Mouse (Mus musculus) intestine, embryonic 15.5 days (tissue): Measurements from ENCODE around the gene Med31. TPM values are rescaled to one million over a fixed set of nuclear protein-coding genes. Genes with fewer than 3 reads are reported as not detected.

Experiments used
- ATAC-seq: fragments of 200-750 bp; cut with Nextera tagmentation; 2 replicates; pipeline ENCODE4 v1.8.0; 2017; ENCODE audit warnings: moderate TSS enrichment, moderate library complexity
- H3K27ac ChIP-seq: fragments of 300-500 bp; sonication (generic); 2 replicates; pipeline ENCODE4 v1.5.1; 2015; ENCODE audit warnings: mild to moderate bottlenecking, inconsistent platforms
- H3K27me3 ChIP-seq: fragments of 300-500 bp; sonication (generic); replicated peaks from 2 replicates; pipeline ENCODE4 v1.6.1; 2015; ENCODE audit warnings: inconsistent platforms
- H3K36me3 ChIP-seq: fragments of 300-500 bp; sonication (generic); 2 replicates; pipeline ENCODE4 v1.6.1; 2015; ENCODE audit warnings: inconsistent platforms
- H3K4me1 ChIP-seq: fragments of 300-500 bp; sonication (generic); replicated peaks from 2 replicates; pipeline ENCODE4 v1.6.1; 2015; ENCODE audit warnings: inconsistent platforms
- H3K4me2 ChIP-seq: fragments of 300-500 bp; sonication (generic); replicated peaks from 2 replicates; pipeline ENCODE4 v1.6.1; 2015; ENCODE audit warnings: mild to moderate bottlenecking, inconsistent platforms
- H3K4me3 ChIP-seq: fragments of 300-500 bp; sonication (generic); replicated peaks from 2 replicates; pipeline ENCODE4 v1.5.1; 2015; ENCODE audit warnings: inconsistent platforms
- H3K9ac ChIP-seq: fragments of 300-500 bp; sonication (generic); 2 replicates; pipeline ENCODE4 v1.6.1; 2015; ENCODE audit warnings: inconsistent platforms
- H3K9me3 ChIP-seq: fragments of 300-500 bp; sonication (generic); 2 replicates; pipeline ENCODE4 v1.6.1; 2016; ENCODE audit warnings: inconsistent platforms
- whole genome bisulfite sequencing: fragments of 180-500 bp; shearing (Covaris S2); methylation state at CpG from one replicate; pipeline ENCODE4 v1.1.7; 2015; 5-methylcytosine and 5-hydroxymethylcytosine counted together
- polyA plus RNA-seq: library from polyadenylated mRNA; unstranded; fragments of >200 nt; fragmentation: Nextera tagmentation; extraction: Ambion mirVana; gene quantifications from 2 replicates; pipeline ENCODE4 v1.2.1, GENCODE M21; 2015

The Med31 gene
- 33.0 and 34.3 TPM in 2 replicates for polyA plus RNA-seq

- peak; percentile 90 for ATAC-seq
- Histone ChIP-seq H3K27me3 (no peaks in the 10 kb centered on the region), H3K4me1 (peaks cover 4% of the 10 kb centered on the region; the same call in 1 of the 2 replicates), H3K4me2 (peak within 1 kb of the TSS; percentile 95), H3K27ac (peak within 1 kb of the TSS; percentile 60), H3K9me3 (no peaks in the 10 kb centered on the region), H3K36me3 (peaks cover 14% of the 10 kb centered on the region; the same call in 1 of the 2 replicates), H3K9ac (peak within 1 kb of the TSS; percentile 66), H3K4me3 (peak within 1 kb of the TSS; percentile 60)
- WGBS: 1% methylated on average over 29 of the region's 29 CpGs
These were observed at the start of gene Med31 for GRCm38 (mm10) chr11:72215410-72215797. Gene Med31 (minus strand): TSS chr11:72215592.

DNA sequence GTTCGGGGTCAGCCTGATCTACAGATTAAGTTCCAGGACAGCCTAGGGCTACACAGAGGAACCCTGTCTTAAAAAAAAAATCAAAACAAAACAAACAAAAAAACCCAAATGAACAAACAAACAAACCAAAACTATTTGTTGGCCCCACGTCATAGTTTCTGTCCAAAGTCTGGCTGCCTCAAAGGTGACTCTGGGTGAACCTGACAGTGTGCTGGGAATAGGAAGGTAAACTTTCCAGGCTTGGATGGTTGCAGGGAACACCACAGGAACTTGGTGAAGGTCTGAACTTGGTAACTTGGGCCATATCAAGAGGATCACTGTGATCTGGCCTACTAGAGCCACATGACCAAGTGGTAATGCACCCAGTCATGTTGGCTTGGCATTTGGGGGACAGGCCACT is 41.0 kb upstream of the Med31 start:
- H3K9me3 ChIP-seq: no peaks in the 10 kb centered on the region
- H3K4me1 ChIP-seq: no peaks in the 10 kb centered on the region
- H3K36me3 ChIP-seq: no peaks in the 10 kb centered on the region
- no peak overlapping the region for H3K4me3 ChIP-seq
- H3K9ac ChIP-seq: no peak overlapping the region
- no peak overlapping the region for H3K27ac ChIP-seq
- 69% methylated on average over 2 of the region's 2 CpGs for WGBS
- ATAC-seq: no peak
- H3K27me3 ChIP-seq: no peaks in the 10 kb centered on the region
- no peak overlapping the region for H3K4me2 ChIP-seq

DNA sequence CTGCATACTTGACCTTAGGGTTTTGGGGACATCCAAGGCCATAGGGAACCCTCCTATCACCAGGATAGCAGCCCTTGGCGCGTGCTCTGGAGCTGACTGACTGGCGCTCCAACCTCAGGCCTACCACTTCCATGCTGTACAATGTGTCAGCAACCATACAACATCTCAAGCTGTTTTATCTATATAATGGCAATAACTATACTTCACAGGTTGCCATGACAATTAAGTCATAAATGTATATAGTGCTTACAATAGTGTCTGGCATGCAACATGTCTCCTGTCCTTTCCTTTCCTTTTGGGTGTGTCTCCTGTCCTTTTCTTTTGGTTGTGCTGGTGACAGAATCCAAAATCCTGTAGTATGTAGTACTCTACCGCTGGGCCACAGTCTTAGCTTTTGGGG is 40.2 kb upstream of the Med31 start:
- H3K9me3 ChIP-seq: no peaks in the 10 kb centered on the region
- no peaks in the 10 kb centered on the region for H3K4me1 ChIP-seq
- no peak overlapping the region for H3K4me2 ChIP-seq
- WGBS: 87% methylated on average over 4 of the region's 4 CpGs
- no peak overlapping the region for H3K4me3 ChIP-seq
- H3K9ac ChIP-seq: no peak overlapping the region
- H3K36me3 ChIP-seq: no peaks in the 10 kb centered on the region
- H3K27ac ChIP-seq: no peak overlapping the region
- ATAC-seq: 0 out of 2 replicates have a peak, but pooled peaks have one; percentile 49
- peaks cover under 1% of the 10 kb centered on the region; the same call in 1 of the 2 replicates for H3K27me3 ChIP-seq

- H3K27ac ChIP-seq: no peak overlapping the region
- no peaks in the 10 kb centered on the region for H3K36me3 ChIP-seq
- H3K27me3 ChIP-seq: peaks cover 1% of the 10 kb centered on the region; the same call in 1 of the 2 replicates
- H3K4me1 ChIP-seq: no peaks in the 10 kb centered on the region
- WGBS: 82% methylated on average over 8 of the region's 8 CpGs
- no peak overlapping the region for H3K4me3 ChIP-seq
- H3K9ac ChIP-seq: no peak overlapping the region
- ATAC-seq: no peak
- H3K4me2 ChIP-seq: no peak overlapping the region
- H3K9me3 ChIP-seq: no peaks in the 10 kb centered on the region
These were observed 29.9 kb upstream of the Med31 start for GRCm38 (mm10) chr11:72245196-72245753.

DNA sequence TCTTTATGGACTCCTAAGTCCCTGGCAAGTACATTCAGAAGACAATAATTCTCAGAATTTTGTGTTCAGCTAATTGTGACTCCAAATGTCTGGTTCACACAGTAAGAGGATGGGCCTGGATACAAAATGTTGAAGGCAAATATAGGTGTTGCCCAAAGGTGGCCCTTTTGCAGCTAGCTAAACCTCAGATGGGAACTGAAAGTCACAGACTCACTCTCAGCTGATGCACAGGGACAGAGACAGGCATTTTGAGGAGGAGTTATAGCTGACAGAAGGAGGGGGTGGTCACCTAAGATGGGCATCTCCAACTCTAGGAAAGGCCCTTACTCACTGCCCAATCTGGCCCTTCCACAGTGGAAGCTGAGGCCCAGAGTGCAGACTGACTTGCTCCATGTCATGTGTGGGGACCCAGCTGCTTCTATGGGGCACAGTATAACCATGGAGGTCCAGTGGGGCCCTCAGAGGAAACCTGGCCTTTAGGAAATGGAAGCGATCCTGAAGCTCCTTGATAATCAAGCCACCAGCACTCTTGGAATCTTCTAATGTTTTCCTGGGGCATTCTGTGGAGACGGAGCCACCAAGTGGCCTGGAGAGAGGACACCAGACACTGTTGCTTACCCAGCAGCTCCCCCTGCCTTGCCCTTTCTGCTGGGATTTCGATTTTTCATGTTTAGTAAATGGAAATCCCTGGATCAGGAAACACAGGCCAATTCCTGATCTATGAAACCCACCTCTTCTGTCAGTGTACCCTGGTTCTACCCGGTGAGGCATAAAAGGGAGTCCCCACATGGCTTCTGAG is 24.9 kb upstream of the Med31 start:
- H3K9me3 ChIP-seq: no peaks in the 10 kb centered on the region
- 72% methylated on average over 4 of the region's 4 CpGs for WGBS
- H3K4me3 ChIP-seq: no peak overlapping the region
- H3K4me1 ChIP-seq: no peaks in the 10 kb centered on the region
- no peak for ATAC-seq
- no peaks in the 10 kb centered on the region for H3K27me3 ChIP-seq
- H3K9ac ChIP-seq: no peak overlapping the region
- H3K36me3 ChIP-seq: no peaks in the 10 kb centered on the region
- H3K4me2 ChIP-seq: no peak overlapping the region
- no peak overlapping the region for H3K27ac ChIP-seq

DNA sequence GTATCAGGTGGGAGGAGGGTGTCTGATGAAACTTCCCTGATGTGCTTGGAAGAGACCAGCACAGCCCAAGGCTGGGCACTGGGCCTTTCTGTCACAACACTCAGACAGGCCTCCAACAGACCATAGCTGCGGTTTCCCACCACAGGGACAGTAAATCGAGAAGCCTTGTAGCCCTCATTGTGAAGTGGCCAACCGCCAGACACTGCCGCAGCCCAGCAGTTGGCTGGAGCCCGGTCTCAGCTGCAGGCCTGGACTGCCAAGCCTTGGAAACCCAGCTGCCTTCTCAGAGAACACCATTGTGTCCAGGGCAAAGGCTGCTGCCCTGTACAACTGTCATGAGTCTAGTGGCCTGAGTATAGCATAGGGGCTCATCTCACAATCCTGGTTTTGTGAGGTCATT is 18.6 kb upstream of the Med31 start:
- Histone ChIP-seq H3K4me2 (no peak overlapping the region), H3K9me3 (no peaks in the 10 kb centered on the region), H3K27ac (no peak overlapping the region), H3K4me3 (no peak overlapping the region), H3K36me3 (no peaks in the 10 kb centered on the region), H3K27me3 (no peaks in the 10 kb centered on the region), H3K4me1 (no peaks in the 10 kb centered on the region), H3K9ac (no peak overlapping the region)
- WGBS: 59% methylated on average over 5 of the region's 5 CpGs
- no peak for ATAC-seq

DNA sequence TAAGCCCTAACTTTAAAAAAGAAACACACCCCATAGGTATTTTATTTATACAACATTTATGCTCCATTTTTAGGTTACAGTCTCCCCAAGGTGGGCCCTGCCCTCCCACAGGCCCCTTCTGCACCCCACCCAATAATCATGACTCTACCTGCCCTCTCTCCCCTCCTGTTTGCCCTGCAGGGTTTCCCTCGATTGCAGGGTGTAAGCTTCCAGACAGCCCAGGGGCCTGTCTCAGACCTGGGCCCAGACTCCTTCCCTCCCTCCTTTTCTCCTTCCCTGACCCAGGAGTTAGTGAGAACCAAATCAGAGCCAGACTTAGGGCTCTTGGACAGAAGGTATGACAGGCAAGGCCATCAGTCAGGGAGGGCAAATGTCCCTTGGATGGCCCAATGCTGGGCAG is 17.6 kb upstream of the Med31 start:
- 55% methylated on average over 1 of the region's 1 CpGs for WGBS
- Histone ChIP-seq H3K9ac (no peak overlapping the region), H3K27ac (no peak overlapping the region), H3K27me3 (no peaks in the 10 kb centered on the region), H3K4me2 (no peak overlapping the region), H3K9me3 (no peaks in the 10 kb centered on the region), H3K4me1 (no peaks in the 10 kb centered on the region), H3K4me3 (no peak overlapping the region), H3K36me3 (no peaks in the 10 kb centered on the region)
- ATAC-seq: no peak

DNA sequence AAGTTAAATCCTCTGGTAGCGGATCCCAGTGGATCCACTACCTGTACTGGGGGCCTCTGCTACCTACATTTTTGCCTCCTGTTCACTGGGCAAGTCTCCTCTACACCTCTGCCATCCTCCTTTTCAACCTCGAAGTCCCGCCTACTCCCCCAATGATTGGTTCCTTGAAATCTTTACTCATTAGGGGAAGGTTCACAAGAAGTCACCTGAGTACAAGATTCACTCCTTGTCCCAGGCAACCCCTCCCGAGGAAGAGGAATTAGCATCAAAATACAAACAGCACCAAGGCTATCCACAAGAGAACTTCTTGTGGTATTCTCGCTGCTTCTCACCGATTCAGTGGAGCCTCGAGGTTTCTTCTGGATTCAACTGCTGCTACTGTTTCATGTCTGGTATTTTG is 16.7 kb upstream of the Med31 start:
- 82% methylated on average over 7 of the region's 7 CpGs for WGBS
- H3K4me3 ChIP-seq: no peak overlapping the region
- no peak overlapping the region for H3K27ac ChIP-seq
- no peaks in the 10 kb centered on the region for H3K4me1 ChIP-seq
- H3K36me3 ChIP-seq: no peaks in the 10 kb centered on the region
- H3K9ac ChIP-seq: no peak overlapping the region
- no peak for ATAC-seq
- H3K27me3 ChIP-seq: no peaks in the 10 kb centered on the region
- no peak overlapping the region for H3K4me2 ChIP-seq
- no peaks in the 10 kb centered on the region for H3K9me3 ChIP-seq

DNA sequence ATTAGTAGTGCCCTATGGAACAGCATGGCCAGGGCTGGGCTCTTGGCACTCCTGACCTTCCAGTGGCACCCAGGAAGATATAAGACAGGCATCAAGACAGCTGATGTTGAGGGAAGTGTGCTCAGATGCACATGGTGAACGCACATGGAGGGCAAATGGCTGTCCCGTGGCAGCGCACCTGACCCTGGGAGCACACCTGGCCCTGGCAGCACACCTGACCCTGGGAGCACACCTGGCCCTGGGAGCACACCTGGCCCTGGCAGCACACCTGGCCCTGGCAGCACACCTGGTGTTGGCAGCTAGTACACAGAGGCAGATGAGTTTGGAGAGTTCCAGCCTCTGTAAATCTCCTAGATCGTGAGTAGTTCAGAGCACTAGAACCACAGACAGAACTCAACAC is 13.1 kb upstream of the Med31 start:
- WGBS: 82% methylated on average over 4 of the region's 4 CpGs
- no peak for ATAC-seq
- Histone ChIP-seq H3K9ac (no peak overlapping the region), H3K27me3 (no peaks in the 10 kb centered on the region), H3K36me3 (no peaks in the 10 kb centered on the region), H3K4me3 (no peak overlapping the region), H3K4me1 (no peaks in the 10 kb centered on the region), H3K4me2 (no peak overlapping the region), H3K9me3 (no peaks in the 10 kb centered on the region), H3K27ac (no peak overlapping the region)

DNA sequence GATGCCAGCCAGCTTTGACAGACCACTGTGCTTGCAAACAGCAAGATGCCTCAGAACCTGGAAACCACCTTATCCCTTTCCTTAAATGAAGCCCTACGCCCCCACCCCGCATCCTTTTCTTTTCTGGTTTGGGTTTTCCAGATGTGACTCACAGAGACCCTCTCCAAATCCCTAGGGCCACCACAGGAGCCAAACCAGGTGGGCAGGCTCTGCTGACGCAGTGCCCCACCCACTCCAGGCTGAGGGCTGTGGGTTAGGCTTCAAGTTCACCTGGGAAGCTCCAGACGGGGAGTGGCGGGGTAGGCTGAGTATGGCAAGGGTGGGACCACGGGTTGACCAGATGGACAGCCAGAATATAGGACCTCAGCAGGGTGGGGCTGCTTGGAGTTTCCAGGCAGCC is 11.5 kb upstream of the Med31 start:
- no peak for ATAC-seq
- no peaks in the 10 kb centered on the region for H3K4me1 ChIP-seq
- no peak overlapping the region for H3K9ac ChIP-seq
- 84% methylated on average over 6 of the region's 6 CpGs for WGBS
- no peaks in the 10 kb centered on the region for H3K36me3 ChIP-seq
- H3K4me2 ChIP-seq: no peak overlapping the region
- no peak overlapping the region for H3K27ac ChIP-seq
- no peaks in the 10 kb centered on the region for H3K9me3 ChIP-seq
- no peak overlapping the region for H3K4me3 ChIP-seq
- H3K27me3 ChIP-seq: no peaks in the 10 kb centered on the region

DNA sequence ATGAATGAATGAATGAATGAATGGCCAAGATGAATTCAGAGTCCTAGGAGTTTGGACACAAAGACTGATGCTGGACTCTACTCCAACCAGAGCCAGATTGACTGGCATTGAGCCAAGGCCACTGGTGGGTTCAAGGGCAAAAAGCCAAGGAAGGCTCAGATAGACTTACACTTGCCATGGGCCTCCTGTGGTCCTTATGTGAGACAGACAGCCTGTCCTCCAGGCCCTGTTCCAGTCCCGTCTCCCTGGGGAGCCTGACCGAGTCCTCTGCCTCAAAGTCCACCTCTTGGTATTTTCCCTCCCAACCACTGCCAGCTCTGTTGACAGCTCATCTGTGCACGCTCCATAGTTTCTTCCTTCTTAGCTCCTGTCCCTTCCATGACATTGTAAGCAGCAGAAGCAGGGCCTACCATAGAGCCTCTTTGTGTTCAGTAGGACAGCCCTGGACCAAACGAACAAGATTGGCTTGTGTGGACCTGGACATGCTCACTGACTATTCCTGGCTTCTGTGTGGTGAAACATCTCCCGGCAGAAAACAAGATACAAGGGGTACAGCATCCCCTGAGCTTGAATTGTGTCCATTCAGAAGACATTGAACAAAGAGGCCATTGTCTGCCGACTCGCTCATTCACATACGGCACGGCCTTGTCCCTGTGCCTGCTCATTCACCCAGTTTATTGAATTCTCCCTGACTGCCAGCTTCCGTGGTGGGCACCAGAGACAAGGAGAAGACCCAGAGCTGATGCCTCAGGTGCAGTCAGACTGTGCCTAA is 10.8 kb upstream of the Med31 start:
- Histone ChIP-seq H3K9me3 (no peaks in the 10 kb centered on the region), H3K4me3 (no peak overlapping the region), H3K4me1 (no peaks in the 10 kb centered on the region), H3K27ac (no peak overlapping the region; the same call in 1 of the 2 replicates), H3K4me2 (no peak overlapping the region), H3K9ac (no peak overlapping the region), H3K36me3 (no peaks in the 10 kb centered on the region), H3K27me3 (no peaks in the 10 kb centered on the region)
- WGBS: 70% methylated on average over 10 of the region's 10 CpGs
- peak; percentile 23; the same call in 1 of the 2 replicates for ATAC-seq

DNA sequence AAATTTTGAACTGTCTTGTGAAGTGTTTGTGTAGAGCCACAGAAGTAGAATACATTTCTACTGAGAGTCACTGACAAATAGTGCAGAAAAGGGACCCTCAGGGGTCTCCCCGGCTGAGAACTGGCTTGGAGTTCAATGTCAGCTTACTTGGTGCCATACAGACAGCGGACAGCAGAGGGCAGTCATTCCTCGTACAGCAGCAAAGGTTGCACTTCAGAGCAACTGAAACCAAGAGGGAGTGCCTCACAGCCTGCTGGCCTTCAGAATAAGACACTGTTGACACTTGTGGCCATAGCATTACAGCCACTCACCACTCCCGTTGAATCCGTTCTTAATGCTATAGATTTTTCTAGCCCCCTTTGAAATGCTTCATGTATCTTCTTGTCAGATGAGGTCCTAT is 9.5 kb upstream of the Med31 start:
- Histone ChIP-seq H3K9me3 (no peaks in the 10 kb centered on the region), H3K4me2 (no peak overlapping the region), H3K27me3 (no peaks in the 10 kb centered on the region), H3K4me1 (no peaks in the 10 kb centered on the region), H3K27ac (no peak overlapping the region), H3K4me3 (no peak overlapping the region), H3K9ac (no peak overlapping the region), H3K36me3 (no peaks in the 10 kb centered on the region)
- 10% methylated on average over 5 of the region's 5 CpGs for WGBS
- ATAC-seq: peak; percentile 66
